Mouse (Mus musculus) layer of hippocampus, postnatal 10 days (tissue): Measurements from ENCODE around the gene Hrh1. TPM values are rescaled to one million over a fixed set of nuclear protein-coding genes. Genes with fewer than 3 reads are reported as not detected.

ENCODE experiments used
- DNase-seq, 2 experiments: peaks; one replicate each; pipeline ENCODE4 v3.0.0; 2021; ENCODE audit warnings: low spot score in 2 of 2
- total RNA-seq, 2 experiments: library from RNA; stranded (reverse); gene quantifications; 2 replicates each; pipeline ENCODE4 v1.2.3; 2021

The Hrh1 gene
- total RNA-seq, 2 experiments from 2014 or later = 3.7 to 5.9 TPM

DNA sequence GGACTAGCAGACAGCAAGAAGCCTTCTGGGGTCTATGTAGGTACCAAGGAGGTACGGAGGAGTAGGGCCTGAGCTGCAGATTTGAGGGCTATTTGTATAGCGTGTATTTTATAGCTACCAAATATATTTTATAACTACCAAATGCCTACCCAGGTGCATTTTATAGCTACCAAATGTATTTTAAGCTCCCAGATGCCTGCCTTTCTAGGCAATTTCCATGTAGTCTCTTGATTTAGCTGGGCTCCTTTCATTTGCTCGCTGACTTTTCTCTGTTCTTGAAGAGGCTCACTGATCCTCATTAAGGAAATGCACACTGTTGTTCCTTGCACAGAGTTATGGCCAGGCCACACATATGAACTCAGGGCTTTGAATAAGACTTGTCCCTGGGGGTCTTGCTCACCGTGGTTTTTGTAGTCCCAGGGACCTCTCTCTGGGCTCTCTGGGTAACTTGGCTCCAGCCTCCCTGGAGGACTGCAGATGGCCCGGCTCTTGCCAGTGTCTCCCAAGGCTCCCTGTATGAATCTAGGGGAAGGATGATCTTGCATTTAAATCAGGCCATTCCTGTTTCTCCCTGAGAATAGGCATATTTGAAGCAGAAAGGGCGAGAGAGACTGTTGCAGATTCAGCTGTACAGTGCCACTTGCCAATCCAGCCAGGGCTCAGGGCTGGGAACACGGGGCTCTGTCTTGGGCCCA, 7.2 kb downstream of the Hrh1 start:
- peak in 1 of 2 experiments; percentile 52 for DNase-seq

- no peak for DNase-seq
Observed at GRCm38 (mm10) chr6:114406634-114407033, 8.9 kb downstream of the Hrh1 start.

- no peak for DNase-seq
Observed at GRCm38 (mm10) chr6:114407049-114407448, 9.3 kb downstream of the Hrh1 start.

DNA sequence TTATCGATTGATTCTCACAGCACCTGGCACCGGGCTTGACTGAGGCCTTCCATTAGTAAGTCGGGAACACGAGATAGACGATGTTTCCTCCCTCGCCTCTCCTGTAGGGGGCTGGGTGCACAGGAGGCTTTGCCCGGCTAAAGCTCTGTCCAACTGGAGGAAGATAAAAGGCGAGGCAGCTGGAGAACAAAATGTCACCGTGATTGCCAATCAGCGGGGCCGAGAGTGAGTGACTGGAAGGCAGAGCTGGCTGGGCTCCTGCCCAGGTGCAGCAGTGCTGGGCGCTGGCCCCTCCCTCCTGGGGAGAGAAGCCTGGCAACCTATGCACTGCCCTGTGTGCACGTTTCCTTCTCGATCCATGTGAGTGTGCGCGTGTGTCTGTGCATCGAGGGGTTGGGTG, 10.5 kb downstream of the Hrh1 start:
- no peak for DNase-seq

GRCm38 (mm10) chr6:114411913-114412312, 14.2 kb downstream of the Hrh1 start:
- DNase-seq = no peak

DNA sequence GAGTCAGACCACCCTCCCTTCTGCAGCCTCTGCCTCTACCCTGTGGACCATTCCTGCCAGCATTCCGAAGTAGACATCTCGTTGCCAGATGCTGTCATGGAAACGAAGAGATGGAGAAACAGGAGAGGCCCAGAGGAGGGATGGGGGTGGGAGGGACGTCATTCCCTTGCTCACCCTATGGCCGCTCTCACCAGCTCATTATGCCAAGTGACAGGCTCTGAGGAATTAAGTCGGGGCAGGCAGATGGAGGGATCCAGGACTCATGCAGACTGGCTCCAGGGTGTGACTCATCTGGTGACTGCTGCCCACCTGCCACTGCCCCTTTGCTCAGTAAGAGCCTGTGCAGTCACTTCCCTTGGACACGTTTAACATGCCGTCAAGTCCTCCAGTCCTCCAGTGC, 16.8 kb downstream of the Hrh1 start:
- DNase-seq = no peak

DNA sequence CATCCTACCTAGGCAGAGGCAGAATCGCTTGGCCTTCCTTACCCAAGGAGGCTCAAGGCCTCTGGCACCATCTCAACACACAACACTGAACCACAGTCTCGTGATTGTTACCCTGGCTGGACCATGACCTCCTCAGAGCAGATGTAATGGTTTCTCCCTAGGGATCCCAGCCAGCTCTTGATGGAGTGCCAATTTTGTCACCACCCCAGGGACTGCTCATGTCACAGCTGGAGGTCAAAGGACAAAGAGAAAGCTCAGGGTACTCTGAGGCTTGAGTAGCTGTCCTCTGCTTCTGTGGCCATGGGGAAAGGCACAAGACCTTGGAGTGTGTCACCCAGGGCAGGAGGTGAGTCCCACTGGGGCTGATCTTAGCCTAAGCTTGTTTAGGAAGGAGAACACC, 20.3 kb downstream of the Hrh1 start:
- no peak for DNase-seq

- no peak for DNase-seq
Observed at GRCm38 (mm10) chr6:114421061-114421460, 23.3 kb downstream of the Hrh1 start.

GRCm38 (mm10) chr6:114423051-114423676, 25.4 kb downstream of the Hrh1 start:
- no peak for DNase-seq

GRCm38 (mm10) chr6:114425343-114425742, 27.6 kb downstream of the Hrh1 start:
- no peak for DNase-seq

GRCm38 (mm10) chr6:114427641-114428040, 29.9 kb downstream of the Hrh1 start:
- peak; percentile 33 to 39 for DNase-seq

DNA sequence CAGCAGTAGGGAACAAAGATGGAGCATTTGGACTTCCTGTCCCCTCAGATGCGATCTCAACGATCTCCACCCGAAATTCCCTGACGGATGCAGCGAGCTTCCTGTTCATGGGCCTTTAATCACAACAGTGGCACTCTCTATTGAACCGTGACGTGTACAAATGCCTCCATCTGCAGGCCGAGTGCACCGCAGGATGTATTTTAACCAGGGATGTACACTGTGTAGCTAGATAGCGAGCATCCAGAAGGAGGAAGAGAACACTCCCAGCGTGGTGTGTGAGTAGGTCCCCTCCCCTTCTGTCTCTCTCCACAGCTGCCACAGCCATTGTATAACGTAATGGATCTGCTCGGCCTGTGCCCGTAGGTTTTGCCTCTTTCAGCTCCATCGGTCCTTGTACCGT, 31.1 kb downstream of the Hrh1 start:
- DNase-seq = no peak

GRCm38 (mm10) chr6:114432591-114432990, 34.9 kb downstream of the Hrh1 start:
- no peak for DNase-seq

DNA sequence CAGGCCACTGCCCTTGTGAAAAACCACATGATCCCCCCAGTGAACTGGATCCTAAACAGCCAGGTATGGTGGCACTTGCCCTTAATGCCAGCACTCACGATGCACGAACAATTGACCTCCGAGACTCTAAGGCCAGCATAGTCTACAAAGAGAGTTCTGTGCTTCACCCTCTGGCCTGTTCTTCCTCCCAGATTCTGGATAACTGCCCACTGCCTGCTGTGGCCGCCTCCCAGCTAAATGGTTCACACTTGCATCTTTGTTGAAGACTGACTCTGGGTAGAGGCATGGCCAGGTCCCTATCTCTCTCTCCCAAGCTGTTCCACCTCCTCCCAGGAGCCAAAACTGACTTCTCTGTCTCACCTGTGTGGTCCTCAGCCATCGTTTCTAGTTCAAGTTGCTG, 36.8 kb downstream of the Hrh1 start:
- DNase-seq = no peak

DNA sequence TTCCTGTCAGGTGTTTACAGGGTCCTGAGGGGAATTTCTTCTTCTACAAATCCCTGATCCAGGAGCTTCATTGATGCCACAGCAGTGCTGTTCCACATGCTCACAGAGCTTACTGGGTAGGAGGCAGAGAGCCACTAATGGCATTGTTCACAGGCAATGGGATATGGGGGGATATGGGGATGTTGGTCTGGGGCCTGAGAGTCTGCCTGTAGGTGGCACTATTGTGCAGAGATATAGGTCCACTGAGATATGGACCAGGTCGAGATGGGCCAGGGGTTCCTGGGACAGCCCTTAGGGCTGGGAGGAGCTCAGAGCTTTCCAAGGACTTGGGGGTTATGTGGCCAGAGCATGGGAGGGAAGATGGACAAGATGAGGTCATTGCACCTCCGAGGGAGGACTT, 42.6 kb downstream of the Hrh1 start:
- no peak for DNase-seq

- DNase-seq = no peak
Observed at GRCm38 (mm10) chr6:114440788-114441453, 43.2 kb downstream of the Hrh1 start.

DNA sequence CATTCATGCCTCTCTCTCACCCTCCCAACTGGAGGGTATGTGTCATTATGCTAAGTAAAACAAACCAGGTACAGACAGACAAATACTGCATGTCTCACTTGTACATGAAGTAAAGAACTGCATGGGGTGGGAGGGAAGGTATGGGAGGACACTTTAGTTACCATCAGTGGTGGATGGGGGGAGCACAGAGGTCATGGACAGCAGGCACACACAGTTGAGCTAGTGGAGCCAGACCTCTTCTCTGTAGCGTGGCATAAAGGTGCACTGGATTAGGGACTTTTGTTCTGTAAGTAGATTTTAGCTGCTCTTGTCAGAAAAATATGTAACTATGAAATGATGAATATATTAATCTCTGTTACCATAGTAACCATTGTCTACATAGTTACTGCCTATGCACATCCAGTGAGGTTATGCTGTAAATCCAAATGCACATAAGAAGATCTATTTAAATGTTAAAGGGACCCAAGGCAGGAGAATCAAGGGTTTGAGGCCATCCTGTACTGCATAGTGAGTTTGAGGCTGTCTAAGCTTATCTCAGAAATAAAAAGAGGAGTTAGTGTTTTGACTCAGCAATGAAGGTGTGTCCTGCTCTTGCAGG, 46.6 kb downstream of the Hrh1 start:
- DNase-seq = no peak

- no peak for DNase-seq
Observed at GRCm38 (mm10) chr6:114444976-114445375, 47.2 kb downstream of the Hrh1 start.

GRCm38 (mm10) chr6:114448888-114449287, 51.2 kb downstream of the Hrh1 start:
- DNase-seq = peak; percentile 30 to 36

GRCm38 (mm10) chr6:114455267-114455666, 57.5 kb downstream of the Hrh1 start:
- no peak for DNase-seq

GRCm38 (mm10) chr6:114456255-114457042, 58.7 kb downstream of the Hrh1 start:
- no peak for DNase-seq
